Mouse (Mus musculus): ENCODE measurements around the gene Rhbdf1. TPM values are rescaled to one million over a fixed set of nuclear protein-coding genes. Genes with fewer than 3 reads are reported as not detected.

The Rhbdf1 gene
- polyA plus RNA-seq, 1 experiment from 2014 or later = 63.4 TPM

GRCm38 (mm10) chr11:32195867-32196540 lies 26.1 kb downstream of the Rhbdf1 start:
- H3K27me3 ChIP-seq = peaks cover 7% of the 10 kb centered on the region; the same call in 1 of the 2 replicates
- no peak overlapping the region for H3K4me2 ChIP-seq (replicated peaks)
- H3K36me3 ChIP-seq = no peaks in the 10 kb centered on the region
- no peak for ATAC-seq (ENCODE audit: low FRiP score, low read depth)
- 38% methylated on average over 11 of the region's 11 CpGs for WGBS
- H3K4me3 ChIP-seq = no peak overlapping the region
- no peak overlapping the region for H3K9ac ChIP-seq
- H3K27ac ChIP-seq = no peak overlapping the region
- H3K9me3 ChIP-seq = no peaks in the 10 kb centered on the region
- H3K4me1 ChIP-seq = no peaks in the 10 kb centered on the region

- no peak for ATAC-seq (ENCODE audit: low FRiP score, low read depth)
- 70% methylated on average over 5 of the region's 5 CpGs for WGBS
Measured at GRCm38 (mm10) chr11:32194626-32195025, 27.5 kb downstream of the Rhbdf1 start.

DNA sequence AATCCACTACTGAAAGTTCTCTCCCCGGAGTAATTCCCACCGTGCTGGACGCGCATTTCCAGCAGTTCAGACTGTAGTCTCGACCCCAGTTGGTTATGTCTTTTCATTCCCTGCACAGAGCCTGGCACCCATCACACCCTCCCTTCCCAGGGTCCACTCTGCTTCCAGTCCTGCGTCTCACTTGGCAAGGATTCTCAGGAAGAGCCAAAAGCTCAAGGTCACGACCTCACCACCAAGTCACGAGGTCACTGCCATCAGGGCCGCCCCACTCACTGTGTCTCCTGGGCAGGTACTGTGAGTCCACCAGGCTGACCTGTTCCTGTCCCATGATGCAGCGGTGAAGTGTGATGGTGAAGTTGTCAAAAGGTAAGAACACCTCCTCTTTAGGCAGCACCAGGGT lies 28.0 kb downstream of the Rhbdf1 start:
- Histone ChIP-seq H3K4me3 (no peak overlapping the region), H3K4me1 (no peaks in the 10 kb centered on the region), H3K36me3 (no peaks in the 10 kb centered on the region), H3K9ac (no peak overlapping the region), H3K4me2 (replicated peaks) (no peak overlapping the region), H3K9me3 (no peaks in the 10 kb centered on the region), H3K27ac (no peak overlapping the region), H3K27me3 (peaks cover 7% of the 10 kb centered on the region; the same call in 1 of the 2 replicates)
- ATAC-seq (ENCODE audit: low FRiP score, low read depth) = no peak
- WGBS = 78% methylated on average over 10 of the region's 10 CpGs

More at GRCm38 (mm10) chr11:32194626-32195025, 27.5 kb downstream of the Rhbdf1 start:
- H3K9ac ChIP-seq = no peak overlapping the region
- no peak overlapping the region for H3K4me2 ChIP-seq (replicated peaks)
- H3K27me3 ChIP-seq = peaks cover 7% of the 10 kb centered on the region; the same call in 1 of the 2 replicates
- no peaks in the 10 kb centered on the region for H3K36me3 ChIP-seq
- H3K4me1 ChIP-seq = no peaks in the 10 kb centered on the region
- H3K4me3 ChIP-seq = no peak overlapping the region
- H3K27ac ChIP-seq = no peak overlapping the region
- H3K9me3 ChIP-seq = no peaks in the 10 kb centered on the region

- no peak overlapping the region for H3K4me3 ChIP-seq
- WGBS = 85% methylated on average over 10 of the region's 10 CpGs
- peaks cover 7% of the 10 kb centered on the region; the same call in 1 of the 2 replicates for H3K27me3 ChIP-seq
- no peak overlapping the region for H3K9ac ChIP-seq
- no peak for ATAC-seq (ENCODE audit: low FRiP score, low read depth)
- no peak overlapping the region for H3K4me2 ChIP-seq (replicated peaks)
- H3K27ac ChIP-seq = no peak overlapping the region
- H3K36me3 ChIP-seq = no peaks in the 10 kb centered on the region
- no peaks in the 10 kb centered on the region for H3K4me1 ChIP-seq
- H3K9me3 ChIP-seq = no peaks in the 10 kb centered on the region
Measured at GRCm38 (mm10) chr11:32193156-32193555, 28.9 kb downstream of the Rhbdf1 start.

DNA sequence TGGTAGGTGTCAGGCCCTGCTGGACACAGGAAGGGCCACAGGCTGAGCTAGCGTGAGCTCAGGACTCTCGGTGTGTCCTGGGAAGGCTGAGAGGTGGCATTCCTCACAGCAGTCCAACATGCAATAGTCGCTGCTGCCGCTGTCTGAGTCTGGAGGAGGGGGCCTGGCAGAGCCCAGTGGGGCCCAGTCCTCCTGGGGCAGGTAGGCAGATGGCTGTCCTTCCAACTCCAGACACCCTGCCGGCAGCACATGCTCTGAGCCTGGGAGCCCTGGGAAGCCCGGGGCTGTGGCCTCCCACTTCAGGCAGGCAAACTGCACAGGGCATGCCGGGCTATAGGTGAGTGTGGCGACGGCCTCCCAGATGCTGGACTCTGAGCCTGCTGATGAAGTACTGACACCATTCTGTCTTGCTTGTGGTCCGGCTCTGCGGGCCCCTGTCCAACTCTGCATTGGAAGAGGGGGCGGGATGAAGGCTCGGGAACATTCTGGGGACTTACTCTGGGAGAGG lies 31.4 kb downstream of the Rhbdf1 start:
- no peak overlapping the region for H3K4me3 ChIP-seq
- H3K9me3 ChIP-seq = no peaks in the 10 kb centered on the region
- H3K36me3 ChIP-seq = no peaks in the 10 kb centered on the region
- H3K4me2 ChIP-seq (replicated peaks) = no peak overlapping the region
- no peak overlapping the region for H3K27ac ChIP-seq
- H3K9ac ChIP-seq = 0 out of 2 replicates have a peak overlapping the region, but pooled peaks have one; percentile 13
- H3K4me1 ChIP-seq = no peaks in the 10 kb centered on the region
- no peaks in the 10 kb centered on the region; the same call in 1 of the 2 replicates for H3K27me3 ChIP-seq
- 77% methylated on average over 13 of the region's 13 CpGs for WGBS
- ATAC-seq (ENCODE audit: low FRiP score, low read depth) = no peak

DNA sequence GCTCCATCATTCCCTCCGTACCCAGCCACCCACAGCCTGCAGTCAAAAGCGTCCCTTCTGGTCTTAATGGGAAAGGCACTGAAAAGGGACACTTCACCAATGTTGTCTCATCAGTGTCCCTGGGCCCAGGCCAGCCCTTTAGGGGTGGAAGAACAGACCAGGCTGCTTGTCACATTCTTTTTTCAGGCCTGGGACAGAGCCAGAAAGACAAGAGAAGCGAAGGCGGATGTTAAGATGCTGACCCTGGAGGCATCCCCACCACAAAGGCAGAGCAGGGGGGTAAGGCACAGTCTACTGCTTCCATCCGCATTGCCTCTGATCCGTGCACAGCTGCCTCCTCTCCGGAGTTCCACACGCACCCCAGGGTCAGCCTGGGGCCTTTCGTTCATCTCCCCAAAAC lies 32.0 kb downstream of the Rhbdf1 start:
- H3K4me3 ChIP-seq = no peak overlapping the region
- ATAC-seq (ENCODE audit: low FRiP score, low read depth) = no peak
- 87% methylated on average over 9 of the region's 9 CpGs for WGBS

DNA sequence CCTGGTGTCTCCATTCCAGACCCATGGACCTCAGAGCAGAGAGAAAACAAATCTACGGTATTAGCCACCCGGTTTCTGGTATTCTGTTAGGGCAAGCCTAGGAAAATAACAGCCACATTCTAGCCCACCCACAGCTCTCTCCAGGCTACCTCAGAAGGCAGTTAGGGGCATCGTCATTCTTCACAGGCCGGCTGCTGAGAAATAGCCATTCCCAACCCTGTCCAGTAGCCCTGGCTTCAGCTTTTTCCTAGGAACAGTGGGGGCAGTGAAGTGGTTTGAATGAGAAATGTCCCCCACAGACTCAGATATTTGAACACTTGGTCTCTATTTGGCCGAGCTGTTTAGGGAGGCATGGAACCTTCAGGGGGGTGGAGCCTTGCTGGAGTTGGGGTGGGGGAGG lies 32.7 kb downstream of the Rhbdf1 start:
- H3K9me3 ChIP-seq = no peaks in the 10 kb centered on the region
- no peaks in the 10 kb centered on the region for H3K4me1 ChIP-seq
- H3K4me3 ChIP-seq = no peak overlapping the region
- 61% methylated on average over 5 of the region's 5 CpGs for WGBS
- H3K27ac ChIP-seq = no peak overlapping the region
- ATAC-seq (ENCODE audit: low FRiP score, low read depth) = no peak
- H3K4me2 ChIP-seq (replicated peaks) = no peak overlapping the region
- H3K9ac ChIP-seq = no peak overlapping the region
- no peaks in the 10 kb centered on the region for H3K27me3 ChIP-seq
- no peaks in the 10 kb centered on the region for H3K36me3 ChIP-seq

More for the DNA sequence above, 32.0 kb downstream of the Rhbdf1 start:
- H3K4me2 ChIP-seq (replicated peaks) = no peak overlapping the region
- H3K9me3 ChIP-seq = no peaks in the 10 kb centered on the region
- no peaks in the 10 kb centered on the region for H3K4me1 ChIP-seq
- no peak overlapping the region for H3K27ac ChIP-seq
- no peaks in the 10 kb centered on the region for H3K36me3 ChIP-seq
- H3K27me3 ChIP-seq = no peaks in the 10 kb centered on the region; the same call in 1 of the 2 replicates
- no peak overlapping the region for H3K9ac ChIP-seq

DNA sequence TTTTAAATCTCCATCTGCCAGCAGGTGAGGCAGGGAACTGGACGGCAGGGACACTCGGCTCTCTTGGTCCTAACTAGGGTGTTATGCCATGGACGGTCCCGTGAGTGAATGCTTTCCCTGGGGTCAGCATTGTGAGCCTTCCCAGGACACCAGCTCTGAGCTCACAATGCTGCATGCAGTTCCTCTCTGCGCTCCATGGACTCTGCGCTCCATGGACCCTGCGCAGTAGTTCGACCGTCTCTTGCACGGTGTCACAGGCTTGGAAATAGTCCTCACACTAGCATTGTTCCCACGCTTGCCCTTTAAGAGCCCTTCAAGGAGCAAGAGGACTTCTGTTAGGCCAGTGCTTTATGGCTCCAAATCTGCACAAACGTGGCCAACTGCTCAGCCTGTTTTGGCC lies 33.2 kb downstream of the Rhbdf1 start:
- ATAC-seq (ENCODE audit: low FRiP score, low read depth) = no peak
- Histone ChIP-seq H3K4me3 (no peak overlapping the region), H3K9me3 (no peaks in the 10 kb centered on the region), H3K4me2 (replicated peaks) (no peak overlapping the region), H3K27me3 (no peaks in the 10 kb centered on the region), H3K36me3 (no peaks in the 10 kb centered on the region), H3K4me1 (no peaks in the 10 kb centered on the region), H3K9ac (no peak overlapping the region), H3K27ac (no peak overlapping the region)
- WGBS = 81% methylated on average over 12 of the region's 12 CpGs

DNA sequence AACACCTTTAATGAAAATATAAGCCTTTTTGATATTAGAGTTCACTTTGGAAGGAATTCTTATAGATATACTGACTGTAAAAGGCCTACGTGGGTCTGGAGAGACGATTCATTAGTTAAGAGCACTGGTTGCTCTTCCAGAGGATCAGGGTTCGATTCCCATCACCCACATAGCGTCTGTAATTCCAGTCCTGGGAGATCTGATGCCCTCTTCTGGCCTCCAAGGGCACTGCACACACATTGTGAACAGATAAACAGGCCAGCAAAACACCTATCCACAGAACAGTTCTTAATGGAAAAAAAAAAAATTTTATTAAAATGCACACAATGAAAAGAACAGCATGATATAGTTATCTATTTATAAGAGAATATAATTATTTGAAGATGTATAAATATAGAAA lies 34.8 kb downstream of the Rhbdf1 start:
- Histone ChIP-seq H3K9ac (no peak overlapping the region), H3K4me3 (no peak overlapping the region), H3K27ac (no peak overlapping the region), H3K9me3 (no peaks in the 10 kb centered on the region), H3K27me3 (no peaks in the 10 kb centered on the region), H3K36me3 (no peaks in the 10 kb centered on the region), H3K4me1 (no peaks in the 10 kb centered on the region), H3K4me2 (replicated peaks) (no peak overlapping the region)
- 90% methylated on average over 4 of the region's 4 CpGs for WGBS
- no peak for ATAC-seq (ENCODE audit: low FRiP score, low read depth)

- WGBS = 81% methylated on average over 3 of the region's 3 CpGs
- no peak overlapping the region for H3K27ac ChIP-seq
- H3K4me2 ChIP-seq (replicated peaks) = no peak overlapping the region
- no peak overlapping the region for H3K4me3 ChIP-seq
- no peaks in the 10 kb centered on the region for H3K4me1 ChIP-seq
- H3K27me3 ChIP-seq = no peaks in the 10 kb centered on the region
- no peaks in the 10 kb centered on the region for H3K36me3 ChIP-seq
- no peaks in the 10 kb centered on the region for H3K9me3 ChIP-seq
- no peak overlapping the region for H3K9ac ChIP-seq
- ATAC-seq (ENCODE audit: low FRiP score, low read depth) = no peak
Measured at GRCm38 (mm10) chr11:32186031-32186430, 36.1 kb downstream of the Rhbdf1 start.

GRCm38 (mm10) chr11:32184469-32184868 lies 37.6 kb downstream of the Rhbdf1 start:
- 83% methylated on average over 8 of the region's 8 CpGs for whole genome bisulfite sequencing
- Histone ChIP-seq H3K4me1 (no peaks in the 10 kb centered on the region), H3K36me3 (no peaks in the 10 kb centered on the region), H3K9me3 (no peaks in the 10 kb centered on the region), H3K4me3 (no peak overlapping the region), H3K27ac (no peak overlapping the region), H3K9ac (no peak overlapping the region), H3K27me3 (no peaks in the 10 kb centered on the region), H3K4me2 (replicated peaks) (no peak overlapping the region)
- ATAC-seq (ENCODE audit: low FRiP score, low read depth) = no peak

DNA sequence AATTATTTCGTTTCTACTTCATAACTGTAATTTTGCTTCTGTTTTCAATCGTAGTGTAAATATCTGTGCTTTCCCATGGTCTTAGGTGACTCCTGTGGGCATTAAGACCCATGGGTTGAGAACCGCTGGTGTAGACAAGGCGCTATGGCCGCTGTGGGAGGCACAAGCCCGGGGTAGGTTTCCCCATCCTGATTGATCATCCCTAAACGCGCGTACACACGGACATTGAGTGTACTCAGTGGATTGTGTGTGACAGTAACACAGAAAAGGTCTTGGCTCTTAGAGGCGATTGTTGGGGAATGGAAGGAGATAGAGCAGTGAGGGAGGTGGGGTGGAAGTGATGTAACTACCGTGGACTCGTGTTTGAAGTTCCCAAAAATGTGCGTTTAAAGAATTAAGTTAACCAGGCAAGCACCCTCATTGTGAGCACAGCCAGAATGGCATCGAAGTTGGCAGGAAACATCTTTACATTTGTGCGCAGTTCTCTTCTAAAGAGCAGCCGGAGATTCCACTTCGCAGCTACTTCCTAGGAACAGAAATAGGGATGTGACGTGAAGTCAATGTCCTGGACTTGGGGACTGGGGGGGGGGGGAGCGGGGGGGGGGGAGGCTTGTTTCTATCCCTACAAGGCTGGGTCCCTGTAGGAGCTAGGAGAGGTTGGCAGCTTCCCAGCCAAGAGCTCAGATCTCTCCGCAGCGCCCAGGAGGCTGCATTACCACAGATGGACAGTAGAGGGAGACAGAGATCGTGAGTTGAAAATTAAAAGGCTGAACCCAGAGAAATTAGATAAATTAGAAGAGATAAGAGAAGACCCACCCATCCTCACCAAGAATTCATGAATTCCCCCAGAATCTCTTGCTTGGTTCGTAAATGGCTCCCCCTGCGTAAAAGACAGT lies 39.9 kb downstream of the Rhbdf1 start:
- H3K27me3 ChIP-seq = no peaks in the 10 kb centered on the region
- WGBS = 49% methylated on average over 24 of the region's 25 CpGs
- no peak for ATAC-seq (ENCODE audit: low FRiP score, low read depth)

More for the DNA sequence above, 39.9 kb downstream of the Rhbdf1 start:
- H3K4me2 ChIP-seq (replicated peaks) = no peak overlapping the region
- no peak overlapping the region for H3K4me3 ChIP-seq
- no peak overlapping the region for H3K9ac ChIP-seq
- no peaks in the 10 kb centered on the region; the same call in 1 of the 2 replicates for H3K9me3 ChIP-seq
- H3K36me3 ChIP-seq = no peaks in the 10 kb centered on the region
- no peaks in the 10 kb centered on the region for H3K4me1 ChIP-seq
- no peak overlapping the region for H3K27ac ChIP-seq
